Mouse (Mus musculus) heart, adult 2 months (tissue): ENCODE results near the gene Nemp1. TPM values are rescaled to one million over a fixed set of nuclear protein-coding genes. Genes with fewer than 3 reads are reported as not detected.
A peak's percentile ranks its signal among the peaks of the same experiment; 100 is the strongest.

Experiments used
- DNase-seq, 2 experiments: peaks; one replicate each; pipeline ENCODE4 v3.0.0; 2021
- H3K27ac ChIP-seq: fragments of 200-600 bp; 2 replicates; pipeline ENCODE4 v1.8.1; 2022
- H3K27me3 ChIP-seq: fragments of 200-500 bp; 2 replicates; pipeline ENCODE4 v1.6.1; 2012; ENCODE audit warnings: mild to moderate bottlenecking, low read length, inconsistent platforms, mixed read lengths; ENCODE audit not compliant: control insufficient read depth, insufficient read depth
- H3K36me3 ChIP-seq: fragments of 200-500 bp; 2 replicates; pipeline ENCODE4 v1.6.1; 2012; ENCODE audit warnings: low read length, inconsistent platforms; ENCODE audit not compliant: control insufficient read depth, insufficient read depth
- H3K4me1 ChIP-seq: fragments of 200-500 bp; 2 replicates; pipeline ENCODE4 v1.6.1; 2011; ENCODE audit warnings: low read length; ENCODE audit not compliant: control insufficient read depth, insufficient read depth
- H3K4me3 ChIP-seq: fragments of 200-600 bp; 2 replicates; pipeline ENCODE4 v1.8.1; 2022
- H3K79me2 ChIP-seq: fragments of 200-500 bp; replicated peaks from 2 replicates; pipeline ENCODE4 v1.6.1; 2012; ENCODE audit warnings: mild to moderate bottlenecking, inconsistent platforms, low read length, moderate library complexity, mixed read lengths; ENCODE audit not compliant: control insufficient read depth, insufficient read depth
- H3K9ac ChIP-seq: fragments of 200-500 bp; 2 replicates; pipeline ENCODE4 v1.6.1; 2012; ENCODE audit warnings: low read depth, mild to moderate bottlenecking, control low read depth, inconsistent platforms, low read length, mixed read lengths
- CTCF ChIP-seq: fragments of 200-600 bp; IDR thresholded peaks from 2 replicates; pipeline ENCODE4 v1.8.1; 2022; ENCODE audit warnings: antibody characterized with exemption, mild to moderate bottlenecking, moderate library complexity
- EP300 ChIP-seq: fragments of 200-500 bp; IDR thresholded peaks from 2 replicates; pipeline ENCODE4 v1.6.1; 2011; ENCODE audit warnings: low read depth, low read length, control low read depth; ENCODE audit not compliant: insufficient read depth
- POLR2A ChIP-seq: fragments of 200-500 bp; IDR thresholded peaks from 2 replicates; pipeline ENCODE4 v1.6.1; 2011; ENCODE audit warnings: mild to moderate bottlenecking, low read depth, low read length, control low read depth; ENCODE audit not compliant: insufficient read depth
- WGBS: fragments of 180-500 bp; shearing (Covaris S2); methylation state at CpG from one replicate; pipeline ENCODE4 v1.1.7; 2018; 5-methylcytosine and 5-hydroxymethylcytosine counted together
- intact Hi-C: fragments of 180-260 bp; cut with DNase I; formaldehyde crosslinking; loops from one replicate; pipeline ENCODE4 v1.15.1; 2025
- polyA plus RNA-seq: library from polyadenylated mRNA; depleted of rRNA; stranded (reverse); fragments of >200 nt; gene quantifications from 2 replicates; pipeline ENCODE4 v1.2.3, GENCODE M21; 2012
- total RNA-seq, 2 experiments: library from RNA; stranded (reverse); gene quantifications; 2 replicates each; pipeline ENCODE4 v1.2.3; 2021

Gene Nemp1
- total and polyA plus RNA-seq, 3 experiments = 2.2 to 4.2 (median 3.7) TPM

DNA sequence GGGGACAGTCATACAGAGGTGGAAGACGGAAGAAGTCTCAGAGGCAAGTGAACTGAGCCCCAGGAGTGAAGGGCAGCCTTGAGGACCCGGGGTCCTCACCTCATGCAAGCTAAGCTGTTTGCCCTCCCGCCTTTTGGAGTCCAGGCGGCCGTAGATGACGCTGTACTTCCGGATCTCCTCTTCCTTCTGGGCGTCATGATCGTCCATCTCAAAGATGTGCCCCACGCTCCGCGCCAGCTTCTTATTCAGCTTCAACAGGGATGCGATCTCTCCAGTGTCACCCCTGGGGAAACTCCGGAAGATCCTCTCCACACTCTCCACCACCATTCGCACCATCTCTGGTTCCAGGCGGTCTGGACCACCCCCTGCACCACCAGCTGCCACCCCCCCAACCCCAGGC is 2.5 kb upstream of the Nemp1 start:
- Histone ChIP-seq H3K27ac (no peak overlapping the region), H3K36me3 (no peaks in the 10 kb centered on the region), H3K27me3 (no peaks in the 10 kb centered on the region), H3K79me2 (no peaks in the 10 kb centered on the region), H3K4me3 (no peak overlapping the region), H3K4me1 (peaks cover 16% of the 10 kb centered on the region), H3K9ac (no peak overlapping the region)
- intact Hi-C loops = no loop called here
- no peak for DNase-seq
- WGBS = 71% methylated on average over 16 of the region's 16 CpGs
- no peak for TF ChIP-seq CTCF
- no peak for TF ChIP-seq POLR2A
- no peak for TF ChIP-seq EP300

- no peak overlapping the region; the same call in 1 of the 2 replicates for H3K27ac ChIP-seq
- intact Hi-C loops = no loop called here
- H3K4me3 ChIP-seq = no peak overlapping the region; the same call in 1 of the 2 replicates
- peak overlapping the region; percentile 20; the same call in 1 of the 2 replicates for H3K9ac ChIP-seq
- WGBS = 64% methylated on average over 13 of the region's 13 CpGs
- H3K27me3 ChIP-seq = no peaks in the 10 kb centered on the region
- H3K36me3 ChIP-seq = no peaks in the 10 kb centered on the region
- peaks cover 16% of the 10 kb centered on the region for H3K4me1 ChIP-seq
- no peak for DNase-seq
- H3K79me2 ChIP-seq = no peaks in the 10 kb centered on the region
- TF ChIP-seq POLR2A (no peak), CTCF (no peak), EP300 (no peak)
Observed at GRCm38 (mm10) chr10:127664891-127665290, 1.8 kb upstream of the Nemp1 start.

DNA sequence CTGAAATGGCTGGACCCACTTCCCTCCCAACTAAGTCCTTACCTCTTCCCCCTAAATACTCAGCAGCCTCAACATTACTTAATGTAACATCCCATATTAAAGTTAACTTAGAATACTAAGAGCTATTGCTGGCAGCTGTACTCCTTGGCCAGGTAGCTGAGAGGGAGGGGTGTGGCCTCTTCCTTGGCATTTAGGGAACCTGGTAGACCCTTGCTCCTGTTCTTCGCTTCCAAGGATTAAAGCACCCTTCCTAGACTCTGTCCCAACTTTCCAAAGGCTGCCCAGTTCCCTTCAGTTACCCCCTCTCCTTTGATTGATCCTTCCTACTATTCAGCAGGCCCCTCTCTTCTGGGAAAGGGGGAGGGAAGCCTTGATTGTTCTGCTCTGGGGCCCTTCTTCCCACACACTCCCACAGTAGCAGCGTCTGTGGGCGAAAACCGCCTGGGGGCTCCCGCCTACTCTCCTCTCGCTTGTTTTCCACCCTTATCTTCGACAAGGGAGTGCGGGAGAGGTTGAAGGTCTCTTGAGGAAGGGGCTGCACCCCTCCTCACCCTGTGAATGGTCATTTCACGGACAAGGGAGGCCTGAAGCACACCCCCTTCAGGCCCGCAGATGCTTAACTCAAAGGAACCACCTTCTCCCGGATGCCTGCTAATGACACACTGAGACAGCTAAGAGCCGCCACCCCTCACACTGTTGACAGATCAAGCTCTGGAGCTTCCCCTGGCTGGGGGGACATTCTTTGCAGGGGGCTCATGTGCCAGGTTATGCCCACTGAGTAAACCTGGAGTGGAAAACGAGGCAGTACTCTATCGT is 1.1 kb upstream of the Nemp1 start:
- peaks cover 16% of the 10 kb centered on the region for H3K4me1 ChIP-seq
- no peaks in the 10 kb centered on the region for H3K79me2 ChIP-seq
- H3K4me3 ChIP-seq = peak overlapping the region; percentile 78
- 26% methylated on average over 14 of the region's 14 CpGs for WGBS
- H3K9ac ChIP-seq = peak overlapping the region; percentile 88
- H3K27ac ChIP-seq = peak overlapping the region; percentile 98
- H3K27me3 ChIP-seq = no peaks in the 10 kb centered on the region
- intact Hi-C loops = no loop called here
- H3K36me3 ChIP-seq = no peaks in the 10 kb centered on the region
- TF ChIP-seq POLR2A (no peak), EP300 (no peak), CTCF (peak; percentile 36)
- DNase-seq = peak in 1 of 2 experiments; percentile 36

GRCm38 (mm10) chr10:127667269-127668092 is 780 bp downstream of the Nemp1 start:
- peaks cover 8% of the 10 kb centered on the region for H3K4me1 ChIP-seq
- peak overlapping the region; percentile 62 for H3K9ac ChIP-seq
- TF ChIP-seq CTCF (no peak), EP300 (peak; percentile 38; the same call in 1 of the 2 replicates), POLR2A (peak; percentile 82)
- intact Hi-C loops = loop anchor here (1.0 kb wide), 1 partner anchor 24 kb away; no protein-coding TSS in a partner anchor
- no peaks in the 10 kb centered on the region for H3K36me3 ChIP-seq
- DNase-seq = peak; percentile 87 to 93
- H3K79me2 ChIP-seq = no peaks in the 10 kb centered on the region
- H3K4me3 ChIP-seq = peak overlapping the region; percentile 78
- no peaks in the 10 kb centered on the region for H3K27me3 ChIP-seq
- H3K27ac ChIP-seq = peak overlapping the region; percentile 98
- WGBS = 2% methylated on average over 35 of the region's 35 CpGs

DNA sequence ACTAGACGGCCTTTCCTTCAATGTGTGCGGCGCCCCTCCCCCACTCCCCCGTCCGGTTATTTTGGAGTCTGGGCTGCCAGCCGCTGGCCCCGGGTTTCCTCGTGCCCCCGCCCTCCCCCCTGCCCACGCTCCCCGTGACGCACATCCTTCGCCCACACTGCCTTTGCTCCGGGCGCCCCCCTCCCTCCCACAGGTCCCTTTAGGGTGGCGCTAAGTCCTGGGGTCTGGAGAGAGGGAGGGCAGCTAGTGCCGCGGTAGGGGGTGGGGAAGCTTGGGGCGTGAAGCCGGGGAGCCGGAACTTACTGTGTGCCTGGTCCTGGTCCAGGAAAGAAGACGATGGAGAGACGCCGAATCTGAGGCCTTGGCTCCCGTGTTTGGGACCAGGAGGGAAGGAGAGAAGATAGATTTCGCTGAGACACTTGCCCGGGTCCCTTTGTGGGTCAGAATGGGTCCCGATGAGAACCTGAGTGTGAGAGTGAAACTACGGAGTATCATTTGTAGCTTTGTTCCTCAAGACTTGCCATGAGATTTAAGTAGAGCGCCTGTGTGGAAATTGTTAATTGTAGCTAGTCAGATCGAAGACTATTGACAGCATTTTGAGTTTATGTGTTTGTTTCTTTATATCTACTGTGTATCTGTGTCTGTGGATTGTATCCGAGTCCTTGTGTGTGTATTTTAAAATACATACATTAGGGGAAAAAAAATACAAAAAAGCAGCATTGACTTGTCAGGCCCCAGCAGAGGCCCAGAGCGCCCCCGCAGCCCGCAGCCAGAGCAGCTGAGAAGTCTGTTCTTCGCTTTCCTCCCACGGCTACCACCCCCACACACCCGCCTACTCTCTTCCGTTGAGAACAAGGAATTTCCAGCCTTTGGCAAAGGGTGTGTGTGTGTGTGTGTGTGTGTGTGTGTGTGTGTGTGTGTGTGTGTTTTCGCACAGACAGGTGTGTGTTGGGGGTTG is 1.7 kb downstream of the Nemp1 start, which contains the start of gene Nab2:
Gene Nab2 (minus strand): TSS at position 476 of the 958 bp plus-strand sequence.
- TF ChIP-seq CTCF = peak; percentile 29
- no peak; the same call in none of the 2 replicates for TF ChIP-seq POLR2A
- peak; percentile 60; the same call in 1 of the 2 replicates for TF ChIP-seq EP300
- WGBS = 3% methylated on average over 40 of the region's 40 CpGs
- DNase-seq = peak; percentile 85 to 88
- no peaks in the 10 kb centered on the region for H3K27me3 ChIP-seq
- intact Hi-C loops = no loop called here
- no peaks in the 10 kb centered on the region for H3K79me2 ChIP-seq
- no peaks in the 10 kb centered on the region for H3K36me3 ChIP-seq
- peak within 1 kb of the TSS; percentile 62 for H3K9ac ChIP-seq
- H3K4me3 ChIP-seq = peak within 1 kb of the TSS; percentile 78
- H3K27ac ChIP-seq = peak within 1 kb of the TSS; percentile 98
- H3K4me1 ChIP-seq = peaks cover 5% of the 10 kb centered on the region
